Mouse (Mus musculus) bone marrow macrophage, adult 2 months (primary cell): ENCODE results near the gene Ric8b. TPM values are rescaled to one million over a fixed set of nuclear protein-coding genes. Genes with fewer than 3 reads are reported as not detected.

ENCODE experiments used
- H3K27ac ChIP-seq: 2 replicates; pipeline ENCODE4 v1.5.1; 2012; ENCODE audit warnings: low read depth, low read length; ENCODE audit not compliant: insufficient read depth
- H3K4me1 ChIP-seq: 2 replicates; pipeline ENCODE4 v1.6.1; 2012; ENCODE audit warnings: low read length; ENCODE audit not compliant: control insufficient read depth, insufficient read depth
- H3K4me3 ChIP-seq: 2 replicates; pipeline ENCODE4 v1.5.1; 2012; ENCODE audit warnings: mild to moderate bottlenecking, low read length, moderate library complexity; ENCODE audit not compliant: insufficient read depth
- CTCF ChIP-seq: IDR thresholded peaks from 2 replicates; pipeline ENCODE4 v1.5.1; 2012; ENCODE audit warnings: low read depth, mild to moderate bottlenecking, low read length, moderate library complexity
- POLR2A ChIP-seq: IDR thresholded peaks from 2 replicates; pipeline ENCODE4 v1.6.1; 2012; ENCODE audit warnings: mild to moderate bottlenecking, low read depth, low read length, borderline replicate concordance
- polyA plus RNA-seq: library from polyadenylated mRNA; stranded (reverse); fragments of >200 nt; gene quantifications from 2 replicates; pipeline ENCODE4 v1.2.4, GENCODE M21; 2012; ENCODE audit not compliant: missing spikeins, insufficient read depth, insufficient read length

The Ric8b gene
- polyA plus RNA-seq, 1 experiment: 11.7 TPM

DNA sequence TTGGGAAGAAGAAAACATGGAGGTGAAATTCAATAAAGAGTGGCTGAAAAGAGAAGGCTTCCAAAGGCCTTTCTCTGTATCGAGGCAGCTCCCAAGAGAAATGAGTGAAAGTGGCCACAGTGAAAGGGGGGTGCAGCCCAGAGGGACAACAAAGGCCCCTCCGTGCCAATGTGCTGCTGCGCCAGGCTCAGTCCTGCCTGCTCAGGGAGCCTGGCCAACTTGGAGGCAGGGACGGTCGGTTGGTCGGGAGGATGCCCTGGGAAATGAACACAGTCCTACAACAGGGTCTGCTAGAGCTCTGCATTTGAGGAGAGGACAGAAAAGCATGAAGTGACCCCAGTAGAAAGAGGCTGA is 105.9 kb downstream of the Ric8b start:
- TF ChIP-seq POLR2A (no peak), CTCF (no peak)
- H3K27ac ChIP-seq: no peak overlapping the region
- no peak overlapping the region for H3K4me3 ChIP-seq
- H3K4me1 ChIP-seq: 0 out of 2 replicates have a peak, but pooled peaks cover 4% of the 10 kb centered on the region

DNA sequence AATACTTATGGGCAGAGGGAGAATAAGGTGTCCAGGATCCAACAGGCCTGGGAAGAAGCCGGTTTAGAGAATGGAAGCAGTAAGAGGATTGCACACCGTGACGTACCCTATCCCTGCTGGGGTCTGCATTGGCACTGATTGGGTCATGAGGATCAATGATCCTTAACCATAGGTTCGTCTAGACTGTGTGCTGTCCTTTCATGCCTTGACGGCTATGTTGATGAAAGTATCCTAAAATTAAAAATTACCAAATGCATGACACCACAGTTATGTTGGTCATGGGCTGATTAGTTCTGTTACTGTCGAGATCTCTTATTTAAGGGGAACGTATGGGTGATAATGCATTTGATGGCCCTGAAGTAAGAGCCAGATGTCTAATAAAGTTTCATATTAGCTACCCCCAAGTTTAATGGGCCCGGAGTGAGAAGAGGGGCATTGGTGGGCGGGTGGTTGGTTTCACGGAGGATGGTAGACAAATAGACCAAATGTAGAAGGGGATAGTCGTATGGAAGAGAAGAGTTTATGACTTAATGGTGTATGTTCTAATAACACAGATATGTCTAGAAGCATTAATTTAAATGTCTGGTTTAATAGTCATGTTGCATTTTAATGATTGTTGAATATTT is 108.5 kb downstream of the Ric8b start:
- H3K27ac ChIP-seq: no peak overlapping the region
- TF ChIP-seq POLR2A (no peak), CTCF (no peak)
- H3K4me3 ChIP-seq: no peak overlapping the region
- peaks cover 6% of the 10 kb centered on the region for H3K4me1 ChIP-seq

DNA sequence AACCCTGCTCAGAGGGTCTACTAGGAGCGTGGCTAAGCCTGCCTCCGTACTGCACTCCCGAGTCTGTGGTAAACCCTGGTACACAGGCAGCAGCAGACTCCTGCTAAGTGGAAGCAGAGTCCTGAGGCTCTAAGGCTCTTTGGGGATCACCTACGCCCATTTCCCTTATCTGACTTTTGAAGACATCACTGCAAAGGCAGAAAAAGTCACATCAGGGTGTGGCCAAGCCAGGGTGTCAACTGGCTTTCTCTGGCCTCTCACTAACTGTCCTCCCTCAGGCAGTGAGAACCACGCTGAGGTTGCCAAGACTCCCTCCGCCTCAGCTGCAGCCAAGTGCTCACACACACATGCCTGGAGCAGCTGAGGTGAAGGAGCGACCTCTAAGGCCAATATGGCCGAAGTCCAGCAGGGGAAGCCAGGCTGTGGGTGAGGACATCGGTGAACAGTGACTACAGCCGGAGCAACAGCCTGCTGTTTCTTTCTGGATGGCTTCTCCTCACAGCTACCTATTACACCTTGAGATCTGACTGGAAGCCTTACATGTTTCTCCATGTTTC is 110.3 kb downstream of the Ric8b start:
- H3K4me3 ChIP-seq: no peak overlapping the region
- peaks cover 3% of the 10 kb centered on the region for H3K4me1 ChIP-seq
- no peak for TF ChIP-seq CTCF
- TF ChIP-seq POLR2A: no peak
- H3K27ac ChIP-seq: no peak overlapping the region

DNA sequence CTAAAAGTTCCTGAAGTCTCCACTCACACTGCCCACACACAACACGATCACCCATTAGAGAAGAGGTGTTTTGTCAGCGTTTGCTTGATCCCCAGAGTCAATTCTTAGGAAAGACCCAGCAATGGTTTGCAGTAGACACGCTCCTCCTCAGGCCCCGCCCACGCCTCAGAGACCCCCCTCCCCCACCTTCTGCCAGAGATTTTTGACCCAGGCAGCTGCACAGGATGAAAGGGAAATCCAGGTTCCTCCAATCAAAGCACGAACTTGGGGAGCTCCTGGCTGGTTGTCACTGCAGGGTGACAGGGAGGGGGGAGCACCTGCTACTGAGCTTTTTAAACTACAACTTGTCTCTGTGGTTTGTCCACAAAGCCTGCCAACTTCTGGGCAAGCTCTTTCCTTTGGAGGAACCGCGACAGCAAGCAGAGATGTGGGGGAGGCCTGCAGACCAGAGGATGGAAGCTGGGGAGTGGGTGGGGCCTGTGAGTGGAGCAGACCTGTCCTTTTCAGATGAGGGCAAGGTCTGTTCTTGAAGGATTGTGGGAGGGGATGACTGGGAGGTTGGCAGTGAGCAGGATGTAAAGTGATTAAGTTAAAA is 117.8 kb downstream of the Ric8b start:
- H3K4me1 ChIP-seq: no peaks in the 10 kb centered on the region
- H3K27ac ChIP-seq: no peak overlapping the region
- TF ChIP-seq CTCF: no peak
- TF ChIP-seq POLR2A: no peak
- no peak overlapping the region for H3K4me3 ChIP-seq

DNA sequence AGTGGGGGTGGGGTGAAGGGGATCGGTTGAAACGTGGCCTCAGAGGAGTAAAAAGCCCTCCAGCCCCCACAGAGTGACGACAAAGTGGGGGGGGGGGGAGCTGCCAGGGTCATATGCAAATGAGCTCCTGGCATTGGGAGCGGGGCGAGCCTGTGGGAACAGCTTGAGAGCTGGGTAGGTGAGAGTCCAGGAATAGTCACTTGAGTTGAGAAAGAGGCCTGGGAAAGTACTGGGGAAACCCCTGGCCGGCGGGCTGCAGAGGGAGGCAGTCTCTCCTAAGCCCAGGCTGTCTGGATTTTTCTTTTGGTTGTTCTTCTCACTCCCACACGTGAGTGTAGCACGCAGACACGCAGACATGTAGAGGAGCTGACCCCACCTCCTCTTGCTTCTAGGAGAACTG is 120.7 kb downstream of the Ric8b start:
- TF ChIP-seq CTCF (no peak), POLR2A (no peak)
- Histone ChIP-seq H3K4me3 (no peak overlapping the region), H3K27ac (no peak overlapping the region), H3K4me1 (no peaks in the 10 kb centered on the region)

DNA sequence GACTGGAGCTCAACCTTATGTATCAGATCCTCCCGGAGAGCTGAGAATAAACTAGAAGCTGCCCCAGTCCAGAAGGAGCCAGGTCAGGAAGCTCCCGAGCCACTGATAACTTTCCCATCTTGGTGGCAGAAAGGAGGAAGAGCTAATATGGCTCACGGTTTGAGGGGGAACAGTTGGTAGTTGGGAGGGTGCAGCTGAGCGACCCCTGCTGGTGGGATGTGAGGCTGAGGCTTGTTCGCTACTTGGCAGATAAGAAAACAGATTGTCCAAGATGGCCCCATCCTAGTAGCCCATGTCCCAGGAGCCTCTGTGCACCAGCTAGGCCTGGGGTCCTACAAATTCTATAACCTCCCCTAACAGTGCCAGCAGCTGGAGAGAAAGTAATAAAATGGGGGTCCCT is 121.4 kb downstream of the Ric8b start:
- Histone ChIP-seq H3K4me3 (no peak overlapping the region), H3K4me1 (no peaks in the 10 kb centered on the region), H3K27ac (no peak overlapping the region)
- TF ChIP-seq POLR2A (no peak), CTCF (no peak)

DNA sequence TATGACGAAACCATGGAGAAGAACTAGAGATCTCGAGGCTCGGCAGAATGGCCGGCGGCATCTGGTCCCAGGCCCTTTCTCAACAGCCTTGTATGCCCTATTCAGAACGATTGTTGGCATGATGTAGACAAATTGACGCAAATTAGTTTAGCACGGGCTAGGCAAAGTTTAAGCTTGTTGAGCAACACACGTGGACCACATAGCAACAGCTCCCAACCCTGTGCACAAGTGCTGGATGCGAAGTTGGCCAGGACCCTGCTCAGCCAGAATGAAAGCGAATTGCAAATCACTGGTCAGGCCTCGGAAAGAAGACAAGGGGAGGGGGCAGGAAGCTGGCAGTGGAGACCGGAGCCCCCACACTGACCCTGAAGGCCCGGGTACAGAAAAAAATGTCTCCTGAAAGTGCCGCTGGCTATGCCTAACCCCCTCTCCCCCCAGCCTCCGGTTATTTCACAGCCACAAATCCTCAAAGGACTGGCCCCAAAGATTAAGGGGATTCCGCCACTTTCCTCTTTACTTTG is 126.8 kb downstream of the Ric8b start:
- H3K4me1 ChIP-seq: no peaks in the 10 kb centered on the region
- H3K27ac ChIP-seq: no peak overlapping the region
- TF ChIP-seq CTCF (no peak), POLR2A (no peak)
- H3K4me3 ChIP-seq: no peak overlapping the region

DNA sequence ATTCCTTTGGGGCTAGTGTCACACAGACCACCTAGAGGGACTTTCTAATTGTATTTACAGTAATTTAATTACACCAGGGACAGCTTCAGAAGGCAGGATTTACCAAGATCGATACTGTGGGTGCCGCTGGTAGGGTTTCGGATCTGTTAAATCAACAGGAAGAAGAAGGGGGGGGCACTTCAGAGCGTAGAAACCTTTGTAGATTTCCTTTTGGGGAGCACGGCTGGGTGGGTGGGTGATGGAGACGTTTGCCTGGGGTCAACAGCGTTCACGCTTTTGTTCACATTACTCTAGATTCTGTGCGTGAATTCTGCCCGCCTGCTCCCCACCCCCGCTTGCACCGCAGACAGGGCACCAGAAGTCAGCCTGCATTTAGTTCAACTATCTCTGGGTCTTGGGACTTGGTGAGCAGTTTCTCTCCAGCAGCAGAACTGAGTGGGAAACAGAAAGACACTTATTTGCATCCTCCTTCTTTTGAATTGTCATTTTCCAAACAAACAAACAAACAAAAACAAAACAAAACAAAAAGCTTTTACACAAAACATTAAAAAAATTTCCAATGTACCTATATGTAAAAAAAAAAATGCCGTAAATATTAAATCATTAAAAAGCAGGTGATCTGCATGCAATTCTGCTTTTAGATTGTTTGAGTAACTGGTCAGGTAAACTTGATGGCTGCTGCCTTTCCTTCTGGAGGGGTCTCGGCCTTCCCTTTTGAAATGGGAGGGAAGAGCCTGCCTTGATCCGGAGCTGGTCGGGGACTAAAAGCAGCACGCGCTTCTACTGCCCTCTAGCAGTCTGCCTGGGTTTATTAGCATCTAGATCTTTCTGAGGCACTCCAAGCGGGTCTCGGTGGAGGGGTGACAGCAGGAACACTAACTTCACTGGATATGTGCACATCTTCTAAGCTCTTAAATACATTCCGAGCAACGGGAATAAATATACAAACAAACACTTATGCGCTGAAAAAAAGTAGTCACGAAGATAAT is 127.6 kb downstream of the Ric8b start:
- no peaks in the 10 kb centered on the region for H3K4me1 ChIP-seq
- TF ChIP-seq CTCF (peak; percentile 57), POLR2A (no peak)
- no peak overlapping the region for H3K4me3 ChIP-seq
- no peak overlapping the region for H3K27ac ChIP-seq

DNA sequence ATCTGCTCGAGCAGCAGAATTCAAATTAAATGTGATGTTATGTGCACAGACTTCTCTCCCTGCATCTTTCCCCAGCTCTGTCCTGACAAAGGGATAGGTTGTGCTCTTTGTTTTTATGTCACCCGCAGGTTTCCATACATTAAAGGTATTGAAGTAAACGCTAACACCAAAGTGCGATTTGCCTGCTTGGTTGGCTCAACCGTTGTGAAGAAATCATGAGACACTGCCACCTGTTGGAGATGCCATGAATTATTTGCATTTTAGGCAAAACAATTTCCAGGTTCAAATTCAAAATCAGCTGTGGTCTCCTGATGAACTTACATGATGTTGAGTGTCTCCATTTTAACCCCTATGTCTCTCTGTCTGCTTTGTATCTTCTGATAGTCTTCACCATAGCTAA is 129.2 kb downstream of the Ric8b start:
- H3K4me1 ChIP-seq: no peaks in the 10 kb centered on the region
- no peak overlapping the region for H3K4me3 ChIP-seq
- H3K27ac ChIP-seq: no peak overlapping the region
- TF ChIP-seq POLR2A (no peak), CTCF (no peak)

DNA sequence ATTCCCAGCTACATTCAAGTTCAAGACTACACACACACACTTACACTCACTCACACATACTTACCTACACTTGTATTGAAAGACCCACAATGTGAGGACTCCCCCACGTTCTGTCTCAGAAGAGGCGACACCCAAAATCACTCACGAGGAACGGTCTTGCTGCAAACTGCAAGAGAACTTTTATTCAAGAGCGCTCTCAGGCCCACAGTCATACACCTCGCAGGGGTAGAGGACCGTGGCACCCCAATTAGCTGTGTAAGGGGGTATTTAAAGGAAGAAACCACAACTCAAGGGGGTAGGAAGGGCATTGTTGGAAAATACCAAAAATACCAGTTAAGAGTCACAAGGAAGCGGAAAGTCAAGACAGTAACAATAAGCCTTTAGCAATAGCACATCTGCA is 130.6 kb downstream of the Ric8b start:
- no peaks in the 10 kb centered on the region for H3K4me1 ChIP-seq
- no peak for TF ChIP-seq POLR2A
- no peak for TF ChIP-seq CTCF

More for the DNA sequence above, 130.6 kb downstream of the Ric8b start:
- Histone ChIP-seq H3K4me3 (no peak overlapping the region), H3K27ac (no peak overlapping the region)
